Mouse (Mus musculus) forebrain, embryonic 12.5 days (tissue): ENCODE results near the gene Mrps10. TPM values are rescaled to one million over a fixed set of nuclear protein-coding genes. Genes with fewer than 3 reads are reported as not detected.
A peak's percentile ranks its signal among the peaks of the same experiment; 100 is the strongest.

Experiments
- ATAC-seq: fragments of 200-750 bp; cut with Nextera tagmentation; 2 replicates; pipeline ENCODE4 v1.8.0; 2017; ENCODE audit warnings: moderate TSS enrichment; ENCODE audit not compliant: low FRiP score
- H3K27ac ChIP-seq: fragments of 300-500 bp; sonication (generic); 2 replicates; pipeline ENCODE4 v1.5.1; 2016; ENCODE audit warnings: mild to moderate bottlenecking
- H3K27me3 ChIP-seq: fragments of 300-500 bp; sonication (generic); 2 replicates; pipeline ENCODE4 v1.6.1; 2016; ENCODE audit warnings: mild to moderate bottlenecking
- H3K36me3 ChIP-seq: fragments of 300-500 bp; sonication (generic); replicated peaks from 2 replicates; pipeline ENCODE4 v1.6.1; 2016; ENCODE audit warnings: mild to moderate bottlenecking
- H3K4me1 ChIP-seq: fragments of 300-500 bp; sonication (generic); 2 replicates; pipeline ENCODE4 v1.6.1; 2016
- H3K4me2 ChIP-seq: fragments of 300-500 bp; sonication (generic); 2 replicates; pipeline ENCODE4 v1.6.1; 2016; ENCODE audit warnings: mild to moderate bottlenecking, moderate library complexity
- H3K4me3 ChIP-seq: fragments of 300-500 bp; sonication (generic); replicated peaks from 2 replicates; pipeline ENCODE4 v1.5.1; 2016; ENCODE audit warnings: mild to moderate bottlenecking
- H3K9ac ChIP-seq: fragments of 300-500 bp; sonication (generic); 2 replicates; pipeline ENCODE4 v1.6.1; 2016; ENCODE audit warnings: mild to moderate bottlenecking
- H3K9me3 ChIP-seq: fragments of 300-500 bp; sonication (generic); 2 replicates; pipeline ENCODE4 v1.6.1; 2016
- WGBS: fragments of 180-500 bp; shearing (Covaris S2); methylation state at CpG from one replicate; pipeline ENCODE4 v1.1.7; 2016; 5-methylcytosine and 5-hydroxymethylcytosine counted together
- polyA plus RNA-seq: library from polyadenylated mRNA; unstranded; fragments of >200 nt; fragmentation: Nextera tagmentation; extraction: Ambion mirVana; gene quantifications from 2 replicates; pipeline ENCODE4 v1.2.1, GENCODE M21; 2016

Mrps10 gene
- polyA plus RNA-seq, 1 experiment from 2014 or later: 71.3 TPM

DNA sequence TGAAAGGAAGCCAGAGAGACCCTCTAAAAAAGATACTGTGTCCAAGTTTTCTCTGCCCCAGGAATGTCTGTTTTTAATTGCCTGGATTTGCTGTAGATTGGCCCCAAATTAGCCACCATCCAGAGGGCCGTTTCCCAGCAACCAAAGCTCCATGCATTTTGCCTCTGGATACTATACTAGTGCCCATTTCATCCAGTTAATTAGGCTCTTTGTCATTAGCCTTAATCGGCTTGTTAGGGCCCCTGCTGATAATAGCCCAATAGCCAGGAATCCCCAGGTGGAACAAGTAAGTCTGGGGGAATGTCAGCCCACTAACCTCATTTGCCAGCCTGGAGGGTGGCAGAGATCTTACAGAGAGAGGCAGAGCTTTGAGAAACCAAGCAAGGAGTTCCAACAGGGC is 35.3 kb upstream of the Mrps10 start:
- Histone ChIP-seq H3K36me3 (peaks cover 39% of the 10 kb centered on the region), H3K4me1 (peaks cover 14% of the 10 kb centered on the region; the same call in 1 of the 2 replicates), H3K9ac (no peak overlapping the region), H3K9me3 (no peaks in the 10 kb centered on the region), H3K27me3 (peaks cover 75% of the 10 kb centered on the region), H3K27ac (no peak overlapping the region), H3K4me2 (no peak overlapping the region), H3K4me3 (no peak overlapping the region)
- ATAC-seq: peak; percentile 78; the same call in 1 of the 2 replicates
- 5% methylated on average over 2 of the region's 2 CpGs for WGBS

DNA sequence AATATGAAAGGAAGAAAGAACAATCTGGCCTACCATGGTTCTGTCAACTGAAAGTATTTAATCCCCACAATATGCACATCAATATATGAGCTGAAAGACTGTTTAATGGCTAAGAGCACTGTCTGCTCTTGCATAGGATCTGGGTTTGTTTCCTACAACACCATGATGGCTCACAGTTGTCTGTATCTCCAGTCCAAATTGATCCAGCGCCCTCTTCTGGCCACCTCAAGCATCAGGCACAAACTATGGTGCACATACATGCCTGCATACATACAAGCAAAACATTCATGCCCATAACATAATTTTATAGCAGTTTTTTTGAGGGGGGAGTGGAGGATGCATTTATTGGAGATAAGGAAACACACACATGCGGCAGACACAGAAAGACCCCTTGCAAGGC is 25.6 kb upstream of the Mrps10 start:
- Histone ChIP-seq H3K4me3 (no peak overlapping the region), H3K4me1 (no peaks in the 10 kb centered on the region), H3K36me3 (peaks cover 87% of the 10 kb centered on the region), H3K4me2 (no peak overlapping the region), H3K9ac (no peak overlapping the region), H3K9me3 (peaks cover 12% of the 10 kb centered on the region; the same call in 1 of the 2 replicates), H3K27me3 (peaks cover 4% of the 10 kb centered on the region; the same call in 1 of the 2 replicates), H3K27ac (no peak overlapping the region)
- 91% methylated on average over 2 of the region's 2 CpGs for WGBS
- ATAC-seq: no peak

DNA sequence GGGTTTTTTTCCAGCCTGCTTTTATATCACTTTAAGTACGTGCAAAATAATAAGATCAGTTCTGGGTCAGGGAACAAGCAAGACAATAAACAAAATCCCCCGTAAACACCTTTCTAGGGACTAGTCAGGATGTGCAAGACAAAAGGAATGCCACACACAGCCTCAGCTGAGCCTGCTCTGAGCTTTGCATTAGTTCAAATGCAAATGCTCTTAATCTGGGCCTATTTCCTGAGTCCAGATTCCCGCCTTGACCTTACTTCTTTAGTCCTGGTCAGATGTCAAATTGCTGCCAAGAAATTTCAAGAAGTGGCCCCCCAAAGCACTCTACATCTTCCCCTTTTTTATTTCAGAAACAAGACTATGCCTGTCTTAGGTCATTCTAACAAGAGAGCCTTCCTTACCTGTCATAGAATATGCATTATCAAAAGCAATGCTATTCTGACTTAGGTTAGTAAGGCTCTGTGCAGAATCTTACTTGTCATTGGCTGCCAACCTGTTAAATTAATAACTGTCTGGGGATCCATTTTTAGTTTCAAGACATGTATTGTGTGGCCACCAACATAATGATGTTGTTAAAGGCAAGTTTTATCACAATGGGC is 18.9 kb upstream of the Mrps10 start:
- Histone ChIP-seq H3K27ac (no peak overlapping the region), H3K4me1 (no peaks in the 10 kb centered on the region), H3K9me3 (peaks cover 32% of the 10 kb centered on the region), H3K9ac (no peak overlapping the region), H3K4me2 (no peak overlapping the region), H3K27me3 (no peaks in the 10 kb centered on the region), H3K4me3 (no peak overlapping the region), H3K36me3 (peaks cover 95% of the 10 kb centered on the region)
- WGBS: 83% methylated on average over 3 of the region's 3 CpGs
- no peak for ATAC-seq

DNA sequence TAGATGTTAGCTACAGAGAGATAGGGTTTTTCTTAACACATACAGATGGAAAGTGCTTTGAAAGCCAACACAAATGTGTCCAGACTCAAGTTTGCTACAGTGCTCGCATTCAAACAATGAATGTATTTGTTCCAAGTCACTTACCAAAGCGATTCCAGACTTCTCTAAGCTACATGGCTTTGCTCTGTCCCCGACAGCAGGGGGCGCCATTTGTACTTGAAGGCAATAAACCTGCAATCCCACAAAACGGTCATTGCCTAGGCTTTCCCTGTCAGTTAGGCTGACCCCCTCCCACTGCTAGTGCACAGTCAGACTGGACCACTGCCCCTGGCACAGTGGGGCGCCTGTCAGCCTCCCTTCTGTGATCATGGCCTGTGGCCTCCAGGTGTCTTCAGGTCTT is 8.7 kb upstream of the Mrps10 start:
- Histone ChIP-seq H3K9me3 (no peaks in the 10 kb centered on the region), H3K27me3 (no peaks in the 10 kb centered on the region; the same call in 1 of the 2 replicates), H3K27ac (no peak overlapping the region), H3K4me2 (no peak overlapping the region), H3K9ac (no peak overlapping the region), H3K4me3 (no peak overlapping the region), H3K36me3 (peaks cover 46% of the 10 kb centered on the region), H3K4me1 (no peaks in the 10 kb centered on the region)
- ATAC-seq: no peak
- 24% methylated on average over 6 of the region's 6 CpGs for WGBS

GRCm38 (mm10) chr17:47361343-47361742 is 7.3 kb upstream of the Mrps10 start:
- H3K9me3 ChIP-seq: no peaks in the 10 kb centered on the region
- H3K27ac ChIP-seq: no peak overlapping the region
- H3K4me1 ChIP-seq: no peaks in the 10 kb centered on the region
- WGBS: 88% methylated on average over 11 of the region's 11 CpGs
- ATAC-seq: no peak
- peaks cover 11% of the 10 kb centered on the region for H3K27me3 ChIP-seq
- H3K36me3 ChIP-seq: peaks cover 32% of the 10 kb centered on the region
- H3K9ac ChIP-seq: no peak overlapping the region
- no peak overlapping the region for H3K4me3 ChIP-seq
- H3K4me2 ChIP-seq: no peak overlapping the region

- H3K4me1 ChIP-seq: peaks cover 17% of the 10 kb centered on the region
- ATAC-seq: peak; percentile 63
- WGBS: 2% methylated on average over 20 of the region's 20 CpGs
- peak overlapping the region; percentile 84 for H3K4me2 ChIP-seq
- H3K27me3 ChIP-seq: peaks cover 26% of the 10 kb centered on the region
- no peaks in the 10 kb centered on the region for H3K9me3 ChIP-seq
- H3K36me3 ChIP-seq: peaks cover 18% of the 10 kb centered on the region
- H3K4me3 ChIP-seq: peak overlapping the region; percentile 73
- peak overlapping the region; percentile 68; the same call in 1 of the 2 replicates for H3K27ac ChIP-seq
- peak overlapping the region; percentile 64 for H3K9ac ChIP-seq
Measured at GRCm38 (mm10) chr17:47369087-47369443, 378 bp downstream of the Mrps10 start.

GRCm38 (mm10) chr17:47371451-47371850 is 2.8 kb downstream of the Mrps10 start:
- Histone ChIP-seq H3K36me3 (peaks cover 41% of the 10 kb centered on the region), H3K27me3 (peaks cover 14% of the 10 kb centered on the region), H3K9me3 (no peaks in the 10 kb centered on the region), H3K4me2 (no peak overlapping the region; the same call in 1 of the 2 replicates), H3K27ac (no peak overlapping the region), H3K9ac (no peak overlapping the region), H3K4me3 (no peak overlapping the region), H3K4me1 (peaks cover 17% of the 10 kb centered on the region)
- 14% methylated on average over 4 of the region's 4 CpGs for WGBS
- 0 out of 2 replicates have a peak, but pooled peaks have one; percentile 49 for ATAC-seq

DNA sequence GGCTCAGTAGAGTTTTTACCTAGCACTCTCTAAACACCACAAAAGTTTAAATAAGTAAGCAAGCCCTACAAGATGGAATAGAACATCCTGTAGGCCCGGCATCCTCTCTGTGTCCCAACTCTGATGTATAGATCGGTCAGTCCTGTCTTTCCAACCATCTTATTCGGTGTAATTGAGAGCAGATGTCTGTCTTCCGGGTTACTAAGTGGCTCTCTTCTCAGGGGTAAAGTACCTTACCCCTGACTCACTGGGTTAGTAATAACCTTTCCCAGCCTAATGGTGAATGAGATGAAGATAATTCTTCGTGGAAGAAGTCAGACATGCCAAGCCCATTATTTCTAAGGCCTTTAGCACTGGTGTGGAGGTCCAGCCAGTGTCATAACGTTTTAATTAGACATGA is 5.3 kb downstream of the Mrps10 start:
- peaks cover 63% of the 10 kb centered on the region for H3K36me3 ChIP-seq

DNA sequence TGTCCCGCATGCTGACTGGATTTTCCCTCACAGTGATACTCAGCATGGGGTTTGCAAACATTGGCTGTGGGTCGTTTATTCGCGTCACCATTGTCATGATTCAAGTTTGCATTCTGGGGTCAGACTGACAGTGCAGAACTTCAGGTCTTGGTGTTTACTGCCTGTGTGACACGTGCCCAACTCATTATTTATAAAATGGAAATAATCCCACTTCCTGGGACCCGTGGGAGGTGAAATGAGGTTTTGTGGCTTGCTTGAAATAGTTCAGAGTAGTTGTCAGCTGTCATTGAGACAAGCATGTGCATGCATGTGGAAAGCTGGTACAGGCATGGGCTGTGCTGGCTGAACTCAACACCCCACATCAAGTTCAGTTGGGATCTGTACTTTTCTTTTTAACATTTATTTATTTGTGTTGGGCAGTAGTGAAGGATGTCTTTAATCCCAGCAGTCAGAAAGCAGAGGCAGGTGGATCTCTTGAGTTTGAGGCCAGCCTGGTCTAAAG is 8.1 kb downstream of the Mrps10 start:
- no peak for ATAC-seq
- Histone ChIP-seq H3K9me3 (no peaks in the 10 kb centered on the region), H3K27ac (no peak overlapping the region), H3K27me3 (no peaks in the 10 kb centered on the region), H3K36me3 (peaks cover 85% of the 10 kb centered on the region), H3K4me3 (no peak overlapping the region), H3K9ac (no peak overlapping the region), H3K4me2 (no peak overlapping the region), H3K4me1 (peaks cover 6% of the 10 kb centered on the region)
- 94% methylated on average over 6 of the region's 6 CpGs for WGBS

More for the DNA sequence above, 5.3 kb downstream of the Mrps10 start:
- Histone ChIP-seq H3K4me1 (peaks cover 17% of the 10 kb centered on the region), H3K9ac (no peak overlapping the region), H3K27me3 (no peaks in the 10 kb centered on the region), H3K27ac (no peak overlapping the region), H3K9me3 (no peaks in the 10 kb centered on the region), H3K4me3 (no peak overlapping the region), H3K4me2 (no peak overlapping the region)
- ATAC-seq: no peak
- 85% methylated on average over 6 of the region's 6 CpGs for WGBS

- no peaks in the 10 kb centered on the region for H3K9me3 ChIP-seq
- peaks cover 77% of the 10 kb centered on the region for H3K36me3 ChIP-seq
- no peak overlapping the region for H3K4me2 ChIP-seq
- 78% methylated on average over 15 of the region's 15 CpGs for WGBS
- peaks cover 7% of the 10 kb centered on the region for H3K4me1 ChIP-seq
- no peak overlapping the region for H3K9ac ChIP-seq
- no peaks in the 10 kb centered on the region for H3K27me3 ChIP-seq
- no peak for ATAC-seq
- no peak overlapping the region for H3K4me3 ChIP-seq
- H3K27ac ChIP-seq: no peak overlapping the region
Measured at GRCm38 (mm10) chr17:47378133-47378532, 9.4 kb downstream of the Mrps10 start.

DNA sequence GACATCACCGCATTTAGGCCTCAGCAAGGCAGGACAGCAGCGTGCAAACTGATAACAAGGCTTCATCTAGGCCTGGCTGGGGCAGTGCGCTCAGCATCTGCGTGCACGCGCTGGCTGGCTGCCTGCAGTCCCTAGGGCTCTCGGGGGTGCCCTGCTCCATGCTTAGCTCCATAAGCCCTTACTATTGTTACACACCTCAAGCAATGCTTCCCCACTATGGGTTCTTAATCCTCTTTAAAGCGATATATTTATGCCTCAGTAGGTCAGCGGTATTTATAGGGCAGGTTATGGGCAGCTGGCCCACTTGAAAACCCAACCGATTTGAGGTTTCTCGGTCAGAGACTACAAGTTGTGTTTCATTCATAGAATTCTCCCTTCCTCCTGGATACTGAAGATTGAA is 13.2 kb downstream of the Mrps10 start:
- 44% methylated on average over 11 of the region's 11 CpGs for WGBS
- Histone ChIP-seq H3K36me3 (peaks cover 39% of the 10 kb centered on the region), H3K4me3 (no peak overlapping the region), H3K4me1 (peaks cover 7% of the 10 kb centered on the region), H3K9ac (no peak overlapping the region), H3K4me2 (no peak overlapping the region), H3K27ac (no peak overlapping the region), H3K27me3 (peaks cover 6% of the 10 kb centered on the region; the same call in 1 of the 2 replicates), H3K9me3 (no peaks in the 10 kb centered on the region)
- ATAC-seq: no peak

- Histone ChIP-seq H3K9ac (no peak overlapping the region), H3K4me1 (peaks cover 7% of the 10 kb centered on the region), H3K4me2 (no peak overlapping the region), H3K27me3 (peaks cover 6% of the 10 kb centered on the region; the same call in 1 of the 2 replicates), H3K4me3 (no peak overlapping the region), H3K36me3 (peaks cover 27% of the 10 kb centered on the region), H3K27ac (no peak overlapping the region), H3K9me3 (no peaks in the 10 kb centered on the region)
- ATAC-seq: no peak
- 88% methylated on average over 4 of the region's 4 CpGs for WGBS
Measured at GRCm38 (mm10) chr17:47383266-47383665, 14.6 kb downstream of the Mrps10 start.

DNA sequence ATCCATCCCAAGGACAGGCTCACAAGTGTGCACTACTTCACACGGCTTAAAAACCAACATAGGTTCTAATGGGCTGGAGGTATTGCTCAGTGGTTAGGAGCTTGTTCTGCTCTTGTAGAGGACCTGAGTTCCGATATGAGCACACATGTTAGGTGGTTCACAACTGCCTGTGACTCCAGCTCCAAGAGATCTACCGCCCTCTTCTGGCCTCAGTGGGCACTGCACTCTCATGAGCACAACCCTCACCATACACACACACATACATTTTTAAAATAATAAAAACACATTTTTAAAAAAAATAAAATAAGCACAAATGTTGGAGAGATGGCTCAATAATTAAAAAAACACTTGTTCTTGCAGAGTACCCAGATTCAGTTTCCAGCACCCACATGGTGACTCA is 15.4 kb downstream of the Mrps10 start:
- H3K27me3 ChIP-seq: peaks cover 6% of the 10 kb centered on the region; the same call in 1 of the 2 replicates
- H3K4me3 ChIP-seq: no peak overlapping the region
- peaks cover 21% of the 10 kb centered on the region for H3K36me3 ChIP-seq
- H3K27ac ChIP-seq: no peak overlapping the region
- no peak overlapping the region for H3K4me2 ChIP-seq
- H3K9me3 ChIP-seq: no peaks in the 10 kb centered on the region
- H3K4me1 ChIP-seq: peaks cover 7% of the 10 kb centered on the region
- WGBS: 83% methylated on average over 3 of the region's 3 CpGs
- no peak overlapping the region for H3K9ac ChIP-seq
- no peak for ATAC-seq
